Mouse (Mus musculus): ENCODE results near the gene Hnrnpa1. TPM values are rescaled to one million over a fixed set of nuclear protein-coding genes. Genes with fewer than 3 reads are reported as not detected.

Hnrnpa1 gene
- polyA plus RNA-seq, 1 experiment from 2014 or later = 590 TPM

DNA sequence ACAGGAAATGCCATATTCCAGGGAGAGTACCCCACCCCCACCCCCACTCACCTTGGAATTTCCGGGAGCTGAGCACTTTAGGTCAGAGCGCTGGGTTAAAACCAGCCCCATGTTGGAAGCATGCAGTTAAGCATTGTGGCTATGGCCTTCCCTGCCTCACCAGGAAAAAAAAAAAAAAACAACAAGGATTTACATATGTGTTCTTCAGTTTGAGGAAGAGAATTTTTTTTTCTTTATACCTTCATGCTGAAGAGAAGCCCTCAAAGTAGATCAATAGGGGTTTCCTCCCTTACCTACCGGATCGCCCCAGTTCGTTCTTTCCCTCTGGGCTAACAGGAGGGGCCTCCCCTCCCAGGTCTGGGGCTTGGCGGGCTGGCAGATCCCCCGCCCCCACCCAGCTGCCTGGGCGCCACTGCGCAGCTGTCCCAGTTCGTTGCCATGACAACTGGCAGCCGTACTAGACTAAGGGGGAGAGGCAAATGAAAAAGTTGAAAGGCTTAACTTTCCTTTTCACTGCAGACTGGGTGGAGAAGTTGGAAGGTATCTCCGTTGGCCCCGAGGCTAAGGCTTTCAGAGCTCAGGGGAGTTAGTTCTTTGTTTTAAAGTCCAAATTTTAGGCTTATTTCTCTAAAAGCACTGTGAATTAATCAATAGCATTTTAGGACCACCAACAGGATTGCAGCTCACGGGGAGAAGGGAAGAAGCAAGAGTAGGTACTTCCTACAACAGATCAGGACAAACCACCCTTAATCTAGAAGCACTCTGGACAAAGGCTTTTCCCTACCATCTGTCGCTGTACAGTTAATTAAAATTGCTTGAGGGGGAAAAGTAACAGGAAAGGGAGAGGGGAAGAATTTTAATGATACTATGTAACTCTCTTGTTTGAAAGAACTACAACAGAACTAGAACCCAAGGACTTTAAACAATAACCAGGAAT is 25.0 kb upstream of the Hnrnpa1 start:
- ATAC-seq (replicated peaks; ENCODE audit: insufficient number of reproducible peaks, low FRiP score, low TSS enrichment) = peak; percentile 93
- Histone ChIP-seq H3K36me3 (ENCODE audit: control insufficient read depth, insufficient read depth, low read length) (peaks cover 23% of the 10 kb centered on the region), H3K9me3 (replicated peaks; ENCODE audit: control insufficient read depth, low read length) (no peaks in the 10 kb centered on the region), H3K27ac (ENCODE audit: low read depth, low read length) (peak overlapping the region; percentile 89), H3K4me3 (ENCODE audit: low read depth, low read length) (peak overlapping the region; percentile 46), H3K27me3 (ENCODE audit: control insufficient read depth, insufficient read depth, low read length) (no peaks in the 10 kb centered on the region), H3K4me1 (ENCODE audit: control insufficient read depth, insufficient read depth, low read length) (peaks cover 24% of the 10 kb centered on the region), H3K9ac (ENCODE audit: low read depth, low read length) (peak overlapping the region; percentile 72), H3K4me2 (peak overlapping the region; percentile 66)
- 1% methylated on average over 15 of the region's 15 CpGs for WGBS (ENCODE audit: insufficient replicate concordance)

DNA sequence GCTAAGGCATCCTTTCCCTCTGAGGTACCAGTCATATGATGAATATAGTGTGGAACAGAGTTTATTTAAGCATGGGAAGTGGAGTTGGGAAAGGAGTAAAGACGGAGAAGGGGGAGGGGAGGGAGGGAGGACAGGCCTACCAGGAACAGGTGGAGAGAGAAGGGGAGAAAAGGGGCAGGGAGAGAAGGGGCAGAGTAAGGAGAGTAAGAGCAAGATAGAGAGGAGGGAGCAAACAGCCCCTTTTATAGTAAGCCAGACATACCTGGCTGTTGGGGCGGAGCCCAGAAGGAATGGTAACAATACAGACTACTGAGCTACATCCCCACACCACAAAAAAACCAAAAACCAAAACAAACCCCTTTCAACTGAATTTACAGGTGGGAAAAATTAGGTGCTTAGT is 24.2 kb upstream of the Hnrnpa1 start:
- Histone ChIP-seq H3K27me3 (ENCODE audit: control insufficient read depth, insufficient read depth, low read length) (no peaks in the 10 kb centered on the region), H3K9me3 (replicated peaks; ENCODE audit: control insufficient read depth, low read length) (no peaks in the 10 kb centered on the region), H3K4me3 (ENCODE audit: low read depth, low read length) (0 out of 2 replicates have a peak overlapping the region, but pooled peaks have one; percentile 46), H3K27ac (ENCODE audit: low read depth, low read length) (peak overlapping the region; percentile 89), H3K4me1 (ENCODE audit: control insufficient read depth, insufficient read depth, low read length) (peaks cover 29% of the 10 kb centered on the region), H3K36me3 (ENCODE audit: control insufficient read depth, insufficient read depth, low read length) (peaks cover 16% of the 10 kb centered on the region), H3K9ac (ENCODE audit: low read depth, low read length) (peak overlapping the region; percentile 72; the same call in 1 of the 2 replicates), H3K4me2 (peak overlapping the region; percentile 66)
- 27% methylated on average over 2 of the region's 2 CpGs for WGBS (ENCODE audit: insufficient replicate concordance)
- ATAC-seq (replicated peaks; ENCODE audit: insufficient number of reproducible peaks, low FRiP score, low TSS enrichment) = no peak

- peak overlapping the region; percentile 2; the same call in 1 of the 2 replicates for H3K4me2 ChIP-seq
- H3K4me1 ChIP-seq (ENCODE audit: control insufficient read depth, insufficient read depth, low read length) = peaks cover 26% of the 10 kb centered on the region
- ATAC-seq (replicated peaks; ENCODE audit: insufficient number of reproducible peaks, low FRiP score, low TSS enrichment) = no peak
- H3K27ac ChIP-seq (ENCODE audit: low read depth, low read length) = peak overlapping the region; percentile 73
- no peak overlapping the region for H3K4me3 ChIP-seq (ENCODE audit: low read depth, low read length)
- no peak overlapping the region for H3K9ac ChIP-seq (ENCODE audit: low read depth, low read length)
- H3K9me3 ChIP-seq (replicated peaks; ENCODE audit: control insufficient read depth, low read length) = no peaks in the 10 kb centered on the region
- WGBS (ENCODE audit: insufficient replicate concordance) = 20% methylated on average over 3 of the region's 3 CpGs
- H3K27me3 ChIP-seq (ENCODE audit: control insufficient read depth, insufficient read depth, low read length) = no peaks in the 10 kb centered on the region
- H3K36me3 ChIP-seq (ENCODE audit: control insufficient read depth, insufficient read depth, low read length) = no peaks in the 10 kb centered on the region
Measured at GRCm38 (mm10) chr15:103220785-103221184, 19.4 kb upstream of the Hnrnpa1 start.

DNA sequence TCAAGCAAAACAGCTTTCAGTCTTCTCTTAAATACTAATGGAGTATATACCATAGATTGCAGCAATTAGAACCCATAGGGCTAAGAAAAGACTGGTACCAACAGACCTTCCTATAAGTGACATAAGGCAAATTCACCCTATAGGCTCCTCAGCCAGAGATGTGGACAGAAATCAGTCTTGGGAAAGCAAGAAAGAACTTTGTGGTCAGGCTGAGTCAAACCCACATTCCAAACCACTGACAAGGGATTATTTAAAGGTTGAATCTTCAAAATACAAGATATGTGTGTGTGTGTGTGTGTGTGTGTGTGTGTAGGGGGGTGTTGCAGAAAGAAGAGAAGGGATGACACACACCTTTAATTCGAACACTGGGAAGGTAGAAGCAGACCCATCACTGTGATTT is 18.8 kb upstream of the Hnrnpa1 start:
- Histone ChIP-seq H3K9me3 (replicated peaks; ENCODE audit: control insufficient read depth, low read length) (no peaks in the 10 kb centered on the region), H3K27me3 (ENCODE audit: control insufficient read depth, insufficient read depth, low read length) (no peaks in the 10 kb centered on the region), H3K36me3 (ENCODE audit: control insufficient read depth, insufficient read depth, low read length) (no peaks in the 10 kb centered on the region), H3K4me1 (ENCODE audit: control insufficient read depth, insufficient read depth, low read length) (peaks cover 21% of the 10 kb centered on the region), H3K9ac (ENCODE audit: low read depth, low read length) (no peak overlapping the region), H3K4me3 (ENCODE audit: low read depth, low read length) (no peak overlapping the region), H3K27ac (ENCODE audit: low read depth, low read length) (peak overlapping the region; percentile 73), H3K4me2 (peak overlapping the region; percentile 2; the same call in 1 of the 2 replicates)
- no peak for ATAC-seq (replicated peaks; ENCODE audit: insufficient number of reproducible peaks, low FRiP score, low TSS enrichment)
- WGBS (ENCODE audit: insufficient replicate concordance) = 64% methylated on average over 1 of the region's 1 CpGs

- H3K36me3 ChIP-seq (ENCODE audit: control insufficient read depth, insufficient read depth, low read length) = no peaks in the 10 kb centered on the region
- no peak overlapping the region for H3K9ac ChIP-seq (ENCODE audit: low read depth, low read length)
- H3K4me2 ChIP-seq = no peak overlapping the region
- H3K4me3 ChIP-seq (ENCODE audit: low read depth, low read length) = no peak overlapping the region
- peaks cover 19% of the 10 kb centered on the region for H3K4me1 ChIP-seq (ENCODE audit: control insufficient read depth, insufficient read depth, low read length)
- H3K9me3 ChIP-seq (replicated peaks; ENCODE audit: control insufficient read depth, low read length) = no peaks in the 10 kb centered on the region
- H3K27ac ChIP-seq (ENCODE audit: low read depth, low read length) = no peak overlapping the region
- no peaks in the 10 kb centered on the region for H3K27me3 ChIP-seq (ENCODE audit: control insufficient read depth, insufficient read depth, low read length)
- ATAC-seq (replicated peaks; ENCODE audit: insufficient number of reproducible peaks, low FRiP score, low TSS enrichment) = no peak
- 85% methylated on average over 2 of the region's 2 CpGs for WGBS (ENCODE audit: insufficient replicate concordance)
Measured at GRCm38 (mm10) chr15:103224161-103224560, 16.1 kb upstream of the Hnrnpa1 start.

GRCm38 (mm10) chr15:103227022-103227421 is 13.2 kb upstream of the Hnrnpa1 start:
- ATAC-seq (replicated peaks; ENCODE audit: insufficient number of reproducible peaks, low FRiP score, low TSS enrichment) = no peak
- 93% methylated on average over 3 of the region's 3 CpGs for WGBS (ENCODE audit: insufficient replicate concordance)

DNA sequence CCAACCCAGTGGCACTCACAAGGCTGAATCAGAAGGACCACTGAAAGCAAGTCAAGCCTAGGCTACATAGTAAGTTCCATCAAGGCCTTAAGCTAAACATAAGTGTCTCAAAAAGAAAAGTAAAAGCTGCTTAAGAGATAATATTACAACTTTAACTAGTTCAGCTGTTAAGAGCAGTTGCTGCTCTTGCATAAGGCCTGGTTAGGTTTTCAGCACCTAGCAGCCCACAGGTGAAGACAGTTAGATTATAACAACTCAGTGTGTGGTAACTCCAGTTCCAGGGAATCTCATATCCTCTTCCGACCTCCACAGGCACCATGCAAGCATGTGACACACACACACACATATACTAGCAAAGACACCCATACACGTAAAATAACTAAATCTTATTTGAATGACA is 12.7 kb upstream of the Hnrnpa1 start:
- 74% methylated on average over 2 of the region's 2 CpGs for WGBS (ENCODE audit: insufficient replicate concordance)
- no peaks in the 10 kb centered on the region for H3K9me3 ChIP-seq (replicated peaks; ENCODE audit: control insufficient read depth, low read length)
- H3K27me3 ChIP-seq (ENCODE audit: control insufficient read depth, insufficient read depth, low read length) = no peaks in the 10 kb centered on the region
- no peak overlapping the region for H3K4me2 ChIP-seq
- no peak overlapping the region for H3K27ac ChIP-seq (ENCODE audit: low read depth, low read length)
- 0 out of 2 replicates have a peak, but pooled peaks cover 9% of the 10 kb centered on the region for H3K4me1 ChIP-seq (ENCODE audit: control insufficient read depth, insufficient read depth, low read length)
- no peak for ATAC-seq (replicated peaks; ENCODE audit: insufficient number of reproducible peaks, low FRiP score, low TSS enrichment)
- H3K9ac ChIP-seq (ENCODE audit: low read depth, low read length) = no peak overlapping the region
- H3K36me3 ChIP-seq (ENCODE audit: control insufficient read depth, insufficient read depth, low read length) = no peaks in the 10 kb centered on the region
- H3K4me3 ChIP-seq (ENCODE audit: low read depth, low read length) = no peak overlapping the region

More at GRCm38 (mm10) chr15:103227022-103227421, 13.2 kb upstream of the Hnrnpa1 start:
- H3K9me3 ChIP-seq (replicated peaks; ENCODE audit: control insufficient read depth, low read length) = no peaks in the 10 kb centered on the region
- no peaks in the 10 kb centered on the region for H3K36me3 ChIP-seq (ENCODE audit: control insufficient read depth, insufficient read depth, low read length)
- no peak overlapping the region for H3K9ac ChIP-seq (ENCODE audit: low read depth, low read length)
- no peak overlapping the region for H3K27ac ChIP-seq (ENCODE audit: low read depth, low read length)
- no peaks in the 10 kb centered on the region for H3K27me3 ChIP-seq (ENCODE audit: control insufficient read depth, insufficient read depth, low read length)
- H3K4me1 ChIP-seq (ENCODE audit: control insufficient read depth, insufficient read depth, low read length) = 0 out of 2 replicates have a peak, but pooled peaks cover 9% of the 10 kb centered on the region
- no peak overlapping the region for H3K4me2 ChIP-seq
- H3K4me3 ChIP-seq (ENCODE audit: low read depth, low read length) = no peak overlapping the region

DNA sequence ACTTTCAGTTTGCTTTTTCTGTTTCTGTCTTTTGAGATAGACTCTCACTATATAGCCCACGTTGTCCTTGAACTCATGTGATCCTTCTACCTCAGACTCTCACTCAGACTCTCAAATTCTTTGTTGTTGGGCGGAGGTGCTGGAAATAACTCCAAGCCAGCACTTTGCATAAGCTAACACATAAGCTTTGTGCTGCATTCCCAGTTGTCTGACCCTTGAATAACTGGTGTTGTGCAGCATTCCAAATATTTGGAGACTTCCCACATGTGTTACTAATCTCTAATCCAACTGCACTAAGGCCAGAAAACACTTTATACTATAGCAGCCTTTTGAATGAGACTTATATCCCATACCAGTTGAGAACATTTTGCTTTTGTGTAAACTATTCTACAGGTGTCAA is 11.3 kb upstream of the Hnrnpa1 start:
- no peak overlapping the region for H3K9ac ChIP-seq (ENCODE audit: low read depth, low read length)
- 61% methylated on average over 2 of the region's 2 CpGs for WGBS (ENCODE audit: insufficient replicate concordance)
- ATAC-seq (replicated peaks; ENCODE audit: insufficient number of reproducible peaks, low FRiP score, low TSS enrichment) = no peak
- no peak overlapping the region for H3K4me3 ChIP-seq (ENCODE audit: low read depth, low read length)
- H3K4me1 ChIP-seq (ENCODE audit: control insufficient read depth, insufficient read depth, low read length) = 0 out of 2 replicates have a peak, but pooled peaks cover 9% of the 10 kb centered on the region
- peak overlapping the region; percentile 24; the same call in 1 of the 2 replicates for H3K27ac ChIP-seq (ENCODE audit: low read depth, low read length)
- H3K27me3 ChIP-seq (ENCODE audit: control insufficient read depth, insufficient read depth, low read length) = no peaks in the 10 kb centered on the region
- H3K36me3 ChIP-seq (ENCODE audit: control insufficient read depth, insufficient read depth, low read length) = no peaks in the 10 kb centered on the region
- no peaks in the 10 kb centered on the region for H3K9me3 ChIP-seq (replicated peaks; ENCODE audit: control insufficient read depth, low read length)
- H3K4me2 ChIP-seq = no peak overlapping the region

Measured in heart, embryonic 11.5 days (tissue).